Mouse (Mus musculus) limb, embryonic 12.5 days (tissue): ENCODE results near the gene Cyp4a10. TPM values are rescaled to one million over a fixed set of nuclear protein-coding genes. Genes with fewer than 3 reads are reported as not detected.
"Not testable (repeated sequence)": the region's sequence is repeated elsewhere in the genome, so short reads cannot be mapped to it uniquely, and the experiment has no call there.

Experiments used
- ATAC-seq: fragments of 200-750 bp; cut with Nextera tagmentation; 2 replicates; pipeline ENCODE4 v1.8.0; 2017; ENCODE audit warnings: low read depth, moderate TSS enrichment; ENCODE audit not compliant: insufficient number of reproducible peaks, insufficient read depth, low FRiP score, low TSS enrichment
- H3K27ac ChIP-seq: fragments of 300-500 bp; sonication (generic); 2 replicates; pipeline ENCODE4 v1.5.1; 2016; ENCODE audit warnings: mild to moderate bottlenecking, moderate library complexity
- H3K27me3 ChIP-seq: fragments of 300-500 bp; sonication (generic); 2 replicates; pipeline ENCODE4 v1.6.1; 2016; ENCODE audit warnings: mild to moderate bottlenecking, moderate library complexity
- H3K36me3 ChIP-seq: fragments of 300-500 bp; sonication (generic); 2 replicates; pipeline ENCODE4 v1.6.1; 2016; ENCODE audit warnings: mild to moderate bottlenecking, moderate library complexity
- H3K4me1 ChIP-seq: fragments of 300-500 bp; sonication (generic); replicated peaks from 2 replicates; pipeline ENCODE4 v1.6.1; 2016
- H3K4me2 ChIP-seq: fragments of 300-500 bp; sonication (generic); 2 replicates; pipeline ENCODE4 v1.6.1; 2016; ENCODE audit warnings: mild to moderate bottlenecking, moderate library complexity
- H3K4me3 ChIP-seq: fragments of 300-500 bp; sonication (generic); replicated peaks from 2 replicates; pipeline ENCODE4 v1.5.1; 2016; ENCODE audit warnings: mild to moderate bottlenecking
- H3K9ac ChIP-seq: fragments of 300-500 bp; sonication (generic); replicated peaks from 2 replicates; pipeline ENCODE4 v1.6.1; 2016; ENCODE audit warnings: mild to moderate bottlenecking, moderate library complexity
- H3K9me3 ChIP-seq: fragments of 300-500 bp; sonication (generic); 2 replicates; pipeline ENCODE4 v1.6.1; 2016; ENCODE audit warnings: mild to moderate bottlenecking, moderate library complexity
- WGBS: fragments of 180-500 bp; shearing (Covaris S2); methylation state at CpG from one replicate; pipeline ENCODE4 v1.1.7; 2016; 5-methylcytosine and 5-hydroxymethylcytosine counted together
- polyA plus RNA-seq: library from polyadenylated mRNA; unstranded; fragments of >200 nt; fragmentation: Nextera tagmentation; extraction: Ambion mirVana; gene quantifications from 2 replicates; pipeline ENCODE4 v1.2.1, GENCODE M21; 2016

Gene Cyp4a10
- not detected in 2 replicates for polyA plus RNA-seq

DNA sequence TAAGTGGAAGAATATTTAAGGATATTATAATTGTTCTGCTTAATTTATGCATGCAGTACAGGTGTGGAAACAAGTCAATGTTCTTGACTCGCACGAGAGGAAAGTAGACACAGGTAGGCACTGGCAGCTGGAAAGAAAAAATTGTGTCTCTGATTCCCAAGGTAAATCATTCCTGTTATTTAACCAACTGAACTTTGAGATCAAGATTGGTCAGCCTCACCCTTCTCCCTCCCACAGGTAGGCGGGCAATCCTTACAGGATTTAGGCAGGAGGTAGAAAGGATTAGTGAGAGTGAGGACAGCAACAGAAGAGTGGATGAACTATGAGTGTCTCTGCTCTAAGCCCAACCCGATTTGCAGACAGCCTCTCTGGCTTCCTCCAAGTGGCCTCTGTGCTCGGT lies at the start of gene Cyp4a10:
Cyp4a10 (plus strand) TSS at position 265 of the 400 bp plus-strand sequence.
- not testable (repeated sequence) for H3K9ac ChIP-seq, H3K4me1 ChIP-seq, H3K4me2 ChIP-seq, H3K27ac ChIP-seq, H3K36me3 ChIP-seq, H3K27me3 ChIP-seq, H3K9me3 ChIP-seq, H3K4me3 ChIP-seq, ATAC-seq
- WGBS, result 78% methylated on average over 5 of the region's 5 CpGs

DNA sequence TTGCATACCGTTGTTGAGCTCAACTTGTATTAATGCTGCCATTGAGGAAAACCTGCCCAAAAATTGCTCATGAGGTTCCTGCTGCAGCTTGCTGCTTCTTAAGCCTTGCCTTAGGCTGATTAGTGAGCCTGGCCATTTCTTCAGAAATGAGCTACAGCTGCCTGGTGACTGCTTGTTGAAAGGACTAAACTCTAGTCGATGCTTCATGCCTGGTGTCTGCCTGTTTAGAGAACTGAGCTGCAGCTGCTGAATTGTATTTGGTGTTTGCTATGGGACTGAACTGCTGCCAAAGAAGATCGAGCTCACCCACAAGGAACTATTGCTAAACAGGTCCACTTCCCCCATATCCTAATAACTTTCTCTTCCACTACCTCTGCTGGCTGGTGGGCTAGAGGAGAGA lies 44.5 kb upstream of the Cyp4a10 start:
- not testable (repeated sequence) for H3K27me3 ChIP-seq, H3K36me3 ChIP-seq, H3K4me2 ChIP-seq, H3K9ac ChIP-seq, H3K27ac ChIP-seq, ATAC-seq, H3K4me3 ChIP-seq, H3K4me1 ChIP-seq, H3K9me3 ChIP-seq
- 77% methylated on average over 3 of the region's 3 CpGs for WGBS

DNA sequence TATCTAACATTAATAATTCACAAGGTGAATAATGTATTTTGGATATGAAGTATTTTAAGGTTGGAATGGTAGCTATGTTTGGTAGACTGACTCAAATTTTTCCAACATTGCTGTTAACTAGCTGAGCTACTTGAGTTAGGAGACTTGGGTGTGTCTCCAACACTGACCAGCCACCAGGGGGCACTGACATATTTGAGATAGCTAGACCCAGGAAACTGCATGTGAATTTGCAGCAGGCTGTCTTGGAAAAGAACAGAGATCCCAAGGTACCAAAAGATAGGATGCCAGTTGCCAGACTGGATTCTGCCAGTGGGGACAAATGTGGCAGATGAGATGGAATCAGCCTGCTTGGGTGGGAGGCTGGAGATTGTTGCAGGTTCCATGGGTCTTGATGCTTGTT lies 42.0 kb upstream of the Cyp4a10 start:
- not testable (repeated sequence) for H3K27me3 ChIP-seq, H3K9me3 ChIP-seq, H3K4me1 ChIP-seq, H3K27ac ChIP-seq, H3K36me3 ChIP-seq, H3K4me2 ChIP-seq, ATAC-seq, H3K4me3 ChIP-seq, H3K9ac ChIP-seq

DNA sequence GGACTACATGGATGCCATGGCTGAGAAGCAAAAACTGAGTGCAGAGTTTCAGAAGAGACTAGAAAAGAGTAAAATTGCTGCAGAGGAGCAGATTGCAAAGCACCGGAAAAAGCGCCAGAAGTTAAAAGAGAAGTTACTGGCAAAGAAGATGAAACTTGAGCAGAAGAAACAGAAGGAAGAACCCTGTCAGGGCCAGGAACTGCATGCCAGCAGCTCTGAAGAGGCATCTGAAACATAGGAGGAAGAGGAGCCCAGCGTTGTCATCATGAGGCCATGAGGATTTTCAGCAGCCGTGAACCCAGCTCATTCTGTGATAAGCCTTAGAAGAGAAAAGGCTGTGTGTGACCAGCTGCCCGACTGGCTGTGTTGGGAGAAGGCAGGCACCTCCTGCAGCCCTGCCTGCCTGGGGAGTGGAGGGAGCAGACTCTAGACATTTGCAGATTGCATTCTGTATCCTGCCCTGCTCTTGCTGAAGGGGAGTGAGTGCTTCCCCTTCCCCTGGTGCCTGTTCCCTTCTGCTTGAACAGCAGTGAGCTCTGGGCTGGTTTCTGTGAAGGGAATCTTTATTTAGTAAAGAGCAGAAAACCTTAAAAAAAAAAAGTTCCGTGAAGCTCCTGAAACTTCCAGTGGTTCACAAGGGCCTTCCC lies 36.9 kb upstream of the Cyp4a10 start:
- Histone ChIP-seq H3K4me3 (no peak overlapping the region), H3K36me3 (no peaks in the 10 kb centered on the region), H3K27ac (no peak overlapping the region), H3K9ac (no peak overlapping the region), H3K4me1 (no peaks in the 10 kb centered on the region), H3K27me3 (no peaks in the 10 kb centered on the region), H3K4me2 (no peak overlapping the region), H3K9me3 (no peaks in the 10 kb centered on the region)
- 76% methylated on average over 6 of the region's 6 CpGs for WGBS
- no peak for ATAC-seq

GRCm38 (mm10) chr4:115496001-115496400 lies 22.1 kb upstream of the Cyp4a10 start, which contains the start of gene Cyp4a14:
Gene Cyp4a14, minus strand, starts transcription at chr4:115496142.
- Histone ChIP-seq H3K9me3 (no peaks in the 10 kb centered on the region), H3K27me3 (no peaks in the 10 kb centered on the region), H3K4me2 (no peak within 1 kb of the TSS), H3K27ac (no peak within 1 kb of the TSS), H3K9ac (no peak within 1 kb of the TSS), H3K4me1 (no peaks in the 10 kb centered on the region), H3K4me3 (no peak within 1 kb of the TSS), H3K36me3 (no peaks in the 10 kb centered on the region)
- no peak for ATAC-seq
- WGBS, result 88% methylated on average over 1 of the region's 1 CpGs

GRCm38 (mm10) chr4:115497466-115497865 lies 20.6 kb upstream of the Cyp4a10 start:
- H3K4me3 ChIP-seq, result no peak overlapping the region
- no peak overlapping the region for H3K9ac ChIP-seq
- H3K27me3 ChIP-seq, result no peaks in the 10 kb centered on the region
- H3K27ac ChIP-seq, result no peak overlapping the region
- WGBS, result 87% methylated on average over 3 of the region's 3 CpGs
- no peaks in the 10 kb centered on the region for H3K36me3 ChIP-seq
- no peaks in the 10 kb centered on the region for H3K4me1 ChIP-seq
- ATAC-seq, result no peak
- H3K9me3 ChIP-seq, result no peaks in the 10 kb centered on the region
- no peak overlapping the region for H3K4me2 ChIP-seq

- not testable (repeated sequence) for ATAC-seq, H3K4me1 ChIP-seq, H3K27me3 ChIP-seq, H3K4me3 ChIP-seq, H3K9ac ChIP-seq, H3K4me2 ChIP-seq, H3K27ac ChIP-seq, H3K9me3 ChIP-seq, H3K36me3 ChIP-seq
These were observed 4.1 kb upstream of the Cyp4a10 start for GRCm38 (mm10) chr4:115513964-115514363.

DNA sequence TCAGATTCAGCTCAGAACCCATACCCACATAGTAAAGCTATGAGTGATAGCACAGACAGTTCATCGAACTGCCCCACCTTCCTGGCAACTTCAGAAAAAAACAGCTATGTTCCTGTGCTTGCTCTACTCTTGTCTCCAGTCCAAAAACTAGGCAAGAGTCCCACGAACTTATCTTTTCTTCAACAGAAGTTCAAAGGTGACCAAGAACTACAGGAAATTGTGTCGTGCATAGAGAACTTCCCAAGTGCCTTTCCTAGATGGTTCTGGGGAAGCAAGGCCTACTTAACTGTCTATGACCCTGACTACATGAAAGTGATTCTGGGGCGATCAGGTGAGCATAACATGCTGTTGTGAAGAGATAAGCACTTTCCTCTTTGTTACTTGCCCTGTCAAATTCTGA lies 1.4 kb downstream of the Cyp4a10 start:
- no peak for ATAC-seq
- H3K4me1 ChIP-seq, result no peaks in the 10 kb centered on the region
- no peak overlapping the region for H3K4me3 ChIP-seq
- H3K27me3 ChIP-seq, result no peaks in the 10 kb centered on the region
- no peaks in the 10 kb centered on the region for H3K36me3 ChIP-seq
- H3K9ac ChIP-seq, result no peak overlapping the region
- WGBS, result 74% methylated on average over 4 of the region's 4 CpGs
- no peaks in the 10 kb centered on the region for H3K9me3 ChIP-seq
- H3K27ac ChIP-seq, result no peak overlapping the region
- H3K4me2 ChIP-seq, result no peak overlapping the region

DNA sequence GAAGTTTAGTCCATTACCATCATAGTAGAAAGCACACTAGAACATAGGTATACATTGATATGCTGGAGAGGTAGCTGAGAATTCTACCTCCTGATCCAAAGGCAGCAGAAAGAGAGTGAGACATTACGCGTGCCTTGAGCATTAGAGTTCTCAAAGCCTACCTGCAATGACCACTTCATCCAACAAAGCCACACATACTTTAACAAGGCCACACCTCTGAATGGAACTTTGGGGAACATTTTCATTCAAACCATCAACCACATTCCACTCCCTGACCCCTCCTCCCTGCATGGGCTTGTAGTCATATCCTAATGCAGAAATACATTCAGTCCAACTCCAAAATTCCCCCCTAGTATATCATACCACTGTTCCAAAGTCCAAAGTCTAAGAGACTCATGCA lies 3.7 kb downstream of the Cyp4a10 start:
- H3K9ac ChIP-seq, result no peak overlapping the region
- no peak overlapping the region for H3K4me3 ChIP-seq
- H3K27ac ChIP-seq, result no peak overlapping the region
- no peaks in the 10 kb centered on the region for H3K27me3 ChIP-seq
- H3K36me3 ChIP-seq, result no peaks in the 10 kb centered on the region
- no peaks in the 10 kb centered on the region for H3K9me3 ChIP-seq
- H3K4me1 ChIP-seq, result no peaks in the 10 kb centered on the region
- H3K4me2 ChIP-seq, result no peak overlapping the region
- ATAC-seq, result no peak
- 95% methylated on average over 2 of the region's 2 CpGs for WGBS

DNA sequence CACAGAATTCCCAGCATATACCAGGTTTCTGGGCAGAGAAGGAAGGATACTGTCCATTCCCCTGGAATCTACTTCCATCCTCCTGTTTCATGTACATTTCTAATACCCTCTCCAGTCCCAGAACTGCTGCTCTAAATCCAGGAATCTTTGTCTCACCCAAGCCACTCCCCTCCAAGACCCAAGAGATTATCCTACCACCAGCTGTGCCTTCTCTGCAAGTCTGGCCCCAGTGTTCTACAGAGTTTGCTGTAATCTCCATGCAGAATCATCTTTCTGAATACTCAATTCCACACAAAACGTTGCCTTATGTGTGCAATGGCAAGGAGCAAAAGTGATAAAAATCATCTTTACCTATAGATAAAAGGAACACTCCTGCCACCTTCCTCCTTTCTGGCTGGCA lies 27.0 kb downstream of the Cyp4a10 start:
- no peak for ATAC-seq
- no peaks in the 10 kb centered on the region for H3K4me1 ChIP-seq
- no peaks in the 10 kb centered on the region for H3K36me3 ChIP-seq
- no peak overlapping the region for H3K27ac ChIP-seq
- H3K9me3 ChIP-seq, result no peaks in the 10 kb centered on the region
- H3K4me3 ChIP-seq, result no peak overlapping the region
- H3K4me2 ChIP-seq, result no peak overlapping the region
- 54% methylated on average over 1 of the region's 1 CpGs for WGBS
- no peaks in the 10 kb centered on the region for H3K27me3 ChIP-seq
- no peak overlapping the region for H3K9ac ChIP-seq

- Histone ChIP-seq H3K36me3 (no peaks in the 10 kb centered on the region), H3K27ac (no peak overlapping the region), H3K9me3 (no peaks in the 10 kb centered on the region), H3K4me2 (no peak overlapping the region), H3K27me3 (no peaks in the 10 kb centered on the region), H3K9ac (no peak overlapping the region), H3K4me3 (no peak overlapping the region), H3K4me1 (no peaks in the 10 kb centered on the region)
- ATAC-seq, result no peak
- 88% methylated on average over 2 of the region's 2 CpGs for WGBS
These were observed 28.2 kb downstream of the Cyp4a10 start for GRCm38 (mm10) chr4:115546141-115546828.

DNA sequence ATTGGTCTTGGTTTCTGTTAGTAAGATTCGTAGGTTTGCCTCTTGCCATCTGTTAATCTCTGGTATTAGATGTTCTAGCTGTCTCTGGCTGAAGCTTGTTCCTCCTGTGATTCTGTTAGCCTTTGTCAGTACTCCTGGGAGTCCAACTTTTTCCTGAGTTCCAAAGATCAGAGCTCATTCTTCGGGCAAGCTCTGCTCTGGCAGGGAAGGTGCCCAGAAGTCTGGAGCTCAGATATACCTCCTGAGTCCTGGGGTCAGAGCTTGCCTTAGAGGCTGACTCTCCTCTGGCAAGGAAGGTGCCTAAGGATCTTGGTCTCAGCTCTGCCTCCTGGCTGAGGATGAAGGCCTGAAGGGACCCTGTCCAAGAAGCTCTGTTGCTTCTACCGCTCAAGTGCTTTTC lies 34.7 kb downstream of the Cyp4a10 start:
- no peak for ATAC-seq
- Histone ChIP-seq H3K9me3 (no peaks in the 10 kb centered on the region), H3K4me2 (no peak overlapping the region), H3K4me1 (no peaks in the 10 kb centered on the region), H3K9ac (no peak overlapping the region), H3K27ac (no peak overlapping the region), H3K4me3 (no peak overlapping the region), H3K36me3 (no peaks in the 10 kb centered on the region), H3K27me3 (no peaks in the 10 kb centered on the region)
- 83% methylated on average over 3 of the region's 3 CpGs for WGBS
